Mouse (Mus musculus) adrenal gland, postnatal 4 days (tissue): Measurements from ENCODE around the gene Coasy. TPM values are rescaled to one million over a fixed set of nuclear protein-coding genes. Genes with fewer than 3 reads are reported as not detected.
A peak's percentile ranks its signal among the peaks of the same experiment; 100 is the strongest.

Experiments
- DNase-seq, 2 experiments: peaks; one replicate each; pipeline ENCODE4 v3.0.0; 2021 to 2022; ENCODE audit warnings: low spot score in 2 of 2, mixed read lengths in 2 of 2
- long read RNA-seq, 2 experiments: library from polyadenylated mRNA; stranded (forward); transcript quantifications; one replicate each; pipeline ENCODE4 v2.0.0; 2021
- total RNA-seq, 2 experiments: library from RNA; stranded (reverse); gene quantifications; 2 replicates each; pipeline ENCODE4 v1.2.3; 2021

Gene Coasy
- 10 to 100 TPM; 59.8 to 65.6 TPM for total RNA-seq
- long read RNA-seq, experiment 1, transcript Coasy-201 (10 exons, 2,138 nt), result major isoform, 73 of 105 reads
- long read RNA-seq, experiment 1, transcript Coasy-202 (9 exons, 2,386 nt), result minor isoform, 16 of 105 reads
- long read RNA-seq, experiment 1, partial matches to known transcripts, result 10 of 105 reads
- long read RNA-seq, experiment 1, other reads (novel, unspliced or antisense), result 6 of 105 reads
- long read RNA-seq, experiment 2, transcript Coasy-201 (10 exons, 2,138 nt), result major isoform, 104 of 161 reads
- long read RNA-seq, experiment 2, transcript Coasy-202 (9 exons, 2,386 nt), result minor isoform, 27 of 161 reads
- long read RNA-seq, experiment 2, partial matches to known transcripts, result 15 of 161 reads
- long read RNA-seq, experiment 2, other reads (novel, unspliced or antisense), result 15 of 161 reads

DNA sequence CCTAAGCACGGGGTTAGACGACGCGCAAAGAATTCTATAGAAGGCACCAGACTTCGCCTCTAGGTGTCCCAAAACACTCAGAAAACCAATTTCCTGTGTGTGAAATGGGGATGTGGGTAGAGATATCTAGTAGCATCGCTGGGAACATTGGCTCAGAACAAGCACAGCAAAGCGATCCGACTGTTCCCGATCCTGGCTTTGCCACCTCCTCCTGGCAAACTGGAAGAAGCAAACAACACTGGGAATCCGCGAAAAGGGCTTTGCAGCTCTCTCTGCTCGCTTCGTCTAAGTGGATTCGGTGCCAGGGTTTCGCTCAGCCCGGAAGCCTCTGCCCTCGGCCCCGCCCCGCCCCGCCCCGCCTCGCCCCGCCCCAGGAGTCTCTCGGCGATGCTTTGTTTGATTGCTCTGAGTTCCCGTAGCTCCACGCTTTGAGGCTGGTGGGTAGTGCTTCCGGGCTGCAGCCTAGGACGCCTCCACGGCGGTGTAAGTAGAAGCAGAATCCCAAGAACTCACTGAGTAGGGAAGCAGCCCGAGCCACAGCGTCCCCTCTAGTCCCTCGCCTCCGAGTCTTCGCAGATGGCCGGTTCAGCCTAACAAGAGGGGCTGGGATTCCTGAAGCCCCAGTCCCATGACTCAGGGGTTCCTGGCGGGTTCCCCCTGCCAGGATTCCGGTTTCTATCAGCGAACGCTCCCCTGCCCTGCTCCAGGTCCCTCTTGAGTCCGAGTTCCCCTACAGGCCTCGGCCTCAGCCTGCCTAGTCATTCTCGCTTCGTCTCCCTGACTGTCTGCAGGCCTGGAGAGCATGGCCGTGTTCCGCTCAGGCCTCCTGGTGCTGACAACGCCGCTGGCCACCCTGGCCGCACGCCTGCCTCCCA is at the start of gene Coasy:
Coasy (plus strand) TSS at position 358 of the 875 bp plus-strand sequence.
- DNase-seq, result peak in 1 of 2 experiments; percentile 69

- DNase-seq, result no peak
These were observed 48.4 kb upstream of the Coasy start for GRCm38 (mm10) chr11:101033856-101034500.

- no peak for DNase-seq
These were observed 47.6 kb upstream of the Coasy start for GRCm38 (mm10) chr11:101034614-101035327.

- no peak for DNase-seq
These were observed 47.1 kb upstream of the Coasy start for GRCm38 (mm10) chr11:101035328-101035695.

GRCm38 (mm10) chr11:101037795-101038194 is 44.6 kb upstream of the Coasy start:
- no peak for DNase-seq

- no peak for DNase-seq
These were observed 36.5 kb upstream of the Coasy start for GRCm38 (mm10) chr11:101045826-101046225.

DNA sequence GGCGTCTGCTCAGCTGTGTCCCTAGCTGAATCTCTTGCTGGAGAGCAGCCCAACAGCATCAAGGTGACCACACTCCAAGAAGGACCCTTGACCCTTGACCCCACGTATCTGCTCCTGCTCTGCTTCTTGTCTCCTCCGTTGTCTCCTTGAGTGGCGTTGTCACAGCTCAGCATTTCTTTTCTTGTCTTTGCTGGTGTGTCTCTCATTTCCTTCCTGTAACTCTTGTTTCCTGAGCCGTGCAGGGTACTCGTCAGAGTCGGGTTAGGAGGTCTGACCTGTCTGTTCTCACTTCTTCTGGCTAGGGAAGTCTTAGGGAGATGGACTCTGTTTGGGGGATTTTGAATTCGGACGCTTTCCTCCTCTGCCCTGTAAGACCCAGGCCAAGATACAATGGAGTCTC is 35.9 kb upstream of the Coasy start:
- no peak for DNase-seq

GRCm38 (mm10) chr11:101047502-101047901 is 34.9 kb upstream of the Coasy start:
- no peak for DNase-seq

GRCm38 (mm10) chr11:101050359-101050758 is 32.0 kb upstream of the Coasy start:
- no peak for DNase-seq

DNA sequence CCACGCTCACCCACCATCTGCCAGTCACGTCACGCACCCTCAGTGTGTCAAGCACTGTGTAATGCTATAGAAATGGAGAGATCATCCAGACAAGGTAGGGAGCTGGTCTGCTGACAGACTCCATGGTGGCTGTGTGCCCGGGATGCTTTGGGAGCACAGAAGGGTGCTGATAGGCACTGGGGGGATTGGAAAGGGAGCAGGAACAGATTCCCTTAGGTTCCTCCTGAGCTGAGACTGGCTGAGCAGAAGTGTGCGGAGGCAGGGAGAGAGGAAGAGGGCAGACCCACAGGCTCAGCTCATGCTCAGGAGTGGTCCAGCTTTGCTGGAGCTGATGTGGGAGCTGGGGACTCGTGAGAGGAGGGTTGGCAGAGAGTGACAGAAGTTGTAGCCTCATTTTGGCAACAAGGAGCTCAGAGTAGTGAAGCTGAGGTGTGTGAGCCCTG is 31.3 kb upstream of the Coasy start:
- DNase-seq, result no peak

DNA sequence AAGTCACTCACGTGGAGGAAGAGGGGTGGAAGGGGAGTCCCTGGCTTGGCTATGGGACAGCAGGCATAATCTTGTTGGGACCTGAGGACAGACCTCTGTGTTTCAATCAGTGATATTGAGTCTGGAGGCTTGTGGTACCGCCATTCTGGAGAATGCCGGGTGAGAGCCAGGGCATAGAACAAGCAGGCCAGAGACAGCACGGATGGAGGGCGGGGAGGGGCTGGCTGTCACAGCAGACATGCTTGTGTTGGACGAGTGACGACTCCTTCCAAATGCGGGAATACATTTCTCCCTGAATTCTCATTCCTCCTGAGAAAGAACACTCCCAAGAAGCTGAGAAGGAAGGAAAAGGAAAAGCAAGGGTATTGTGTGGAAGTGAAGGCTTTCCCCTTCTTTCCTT is 30.7 kb upstream of the Coasy start:
- DNase-seq, result no peak

DNA sequence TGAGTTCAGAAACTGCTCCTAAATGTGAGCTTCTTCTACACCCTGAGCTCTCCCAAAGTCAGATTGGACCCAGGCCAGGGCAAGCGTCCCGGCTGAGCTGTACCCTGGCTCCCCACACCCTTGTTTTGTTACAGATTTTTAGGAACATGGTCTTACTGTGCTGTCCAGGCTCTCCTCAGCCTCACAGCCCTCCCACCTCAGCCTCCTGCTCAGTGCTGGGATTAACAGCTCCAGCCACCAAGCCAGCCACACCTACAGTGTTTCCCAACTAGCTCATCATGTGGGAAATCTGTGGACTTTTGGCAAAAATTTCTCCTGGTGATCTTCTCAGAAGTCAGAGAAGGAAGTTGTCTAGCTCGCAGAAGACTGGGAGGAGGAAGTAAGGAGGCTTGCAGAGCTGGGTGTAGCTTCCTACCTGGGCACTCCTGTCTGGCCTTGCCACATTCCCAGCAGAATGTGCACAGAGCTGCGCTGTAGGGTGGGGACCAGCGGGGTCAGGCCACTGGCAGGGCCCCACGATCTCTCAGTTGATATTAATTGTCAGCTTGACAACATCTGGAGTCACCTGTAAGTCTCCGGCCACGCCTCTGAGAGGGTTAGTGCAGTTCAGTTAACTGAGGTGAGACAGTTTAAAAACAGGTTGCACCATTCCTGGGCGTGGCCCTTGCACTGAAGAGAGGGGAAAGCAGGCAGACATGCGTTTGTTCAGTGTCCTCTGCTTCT is 29.5 kb upstream of the Coasy start:
- no peak for DNase-seq

GRCm38 (mm10) chr11:101053974-101054373 is 28.4 kb upstream of the Coasy start:
- DNase-seq, result no peak

DNA sequence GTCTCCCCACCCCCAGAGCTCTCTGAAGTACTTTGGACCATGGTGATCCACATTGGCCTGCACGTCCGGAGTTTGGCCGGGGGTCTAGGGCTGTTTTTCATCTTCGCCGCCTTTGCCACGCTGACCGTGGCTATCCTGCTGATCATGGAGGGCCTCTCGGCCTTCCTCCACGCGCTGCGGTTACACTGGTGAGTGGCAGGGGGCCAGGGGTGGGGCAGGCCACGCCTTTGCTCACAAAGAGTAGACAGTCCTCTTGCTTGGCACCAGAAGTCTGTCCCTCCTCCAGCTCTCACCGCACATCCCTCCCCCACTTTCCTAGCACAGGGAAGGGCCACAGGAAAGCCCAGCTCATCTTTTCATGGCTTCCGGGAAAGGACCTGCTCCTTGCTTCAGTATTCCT is 26.9 kb upstream of the Coasy start:
- no peak for DNase-seq

- DNase-seq, result no peak
These were observed 25.5 kb upstream of the Coasy start for GRCm38 (mm10) chr11:101056885-101057284.

DNA sequence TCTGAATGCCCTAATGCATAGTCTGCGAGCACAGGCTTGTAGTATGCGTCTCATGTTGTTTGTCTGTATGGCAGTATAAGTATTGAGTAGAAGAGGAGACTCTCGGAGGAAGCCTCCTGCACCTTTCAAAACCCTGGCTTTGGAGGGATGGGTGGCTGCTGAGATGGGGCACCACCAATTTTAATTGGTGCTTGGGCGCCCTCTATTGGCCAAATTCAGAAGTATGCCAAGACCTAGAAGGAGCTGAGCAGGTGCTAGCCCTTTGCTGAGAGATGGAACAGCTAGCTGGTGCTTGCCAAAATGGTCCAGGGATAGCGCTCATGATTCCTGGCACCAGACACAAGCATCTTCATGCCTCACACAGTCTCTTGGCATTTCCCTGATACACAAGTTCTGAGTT is 24.5 kb upstream of the Coasy start:
- peak in 1 of 2 experiments; percentile 77 for DNase-seq

DNA sequence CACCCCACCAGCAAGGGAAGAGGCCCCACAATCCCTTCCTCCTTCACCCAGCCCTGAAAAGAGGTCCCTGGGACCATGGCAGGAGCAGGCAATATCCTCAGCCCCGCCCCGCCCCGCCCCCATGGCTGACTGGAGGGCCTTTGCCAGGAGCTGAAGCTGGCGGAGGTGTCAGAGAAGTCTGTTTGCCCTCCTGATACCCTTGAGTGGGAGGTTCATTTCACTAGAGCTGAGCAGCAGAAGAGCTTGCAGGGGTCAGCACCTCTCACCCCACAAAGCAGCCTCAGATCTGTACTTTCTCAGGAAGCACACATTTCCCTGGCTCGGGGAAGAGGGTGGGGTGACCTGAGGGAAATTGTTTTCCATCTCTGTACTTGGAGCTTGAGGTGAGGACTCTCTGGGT is 23.6 kb upstream of the Coasy start:
- DNase-seq, result no peak

DNA sequence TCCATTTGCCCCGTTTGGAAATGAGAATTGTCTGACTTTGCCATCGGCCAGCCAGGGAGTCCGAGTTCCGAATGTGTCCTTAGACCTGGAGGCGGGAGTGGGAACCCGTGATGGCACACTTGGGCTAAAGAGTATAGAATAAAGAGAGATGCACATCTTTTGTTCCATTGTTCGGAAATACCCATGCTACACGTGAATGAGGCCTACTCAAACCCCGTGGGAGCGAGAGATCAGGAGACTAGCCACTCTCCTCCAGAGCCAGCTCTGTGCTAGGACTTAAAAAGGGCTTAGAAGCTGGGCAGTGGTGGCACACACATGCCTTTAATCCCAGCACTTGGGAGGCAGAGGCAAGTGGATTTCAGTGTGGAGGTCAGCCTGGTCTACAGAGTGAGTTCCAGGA is 22.9 kb upstream of the Coasy start:
- no peak for DNase-seq

- no peak for DNase-seq
These were observed 22.2 kb upstream of the Coasy start for GRCm38 (mm10) chr11:101060126-101060525.

DNA sequence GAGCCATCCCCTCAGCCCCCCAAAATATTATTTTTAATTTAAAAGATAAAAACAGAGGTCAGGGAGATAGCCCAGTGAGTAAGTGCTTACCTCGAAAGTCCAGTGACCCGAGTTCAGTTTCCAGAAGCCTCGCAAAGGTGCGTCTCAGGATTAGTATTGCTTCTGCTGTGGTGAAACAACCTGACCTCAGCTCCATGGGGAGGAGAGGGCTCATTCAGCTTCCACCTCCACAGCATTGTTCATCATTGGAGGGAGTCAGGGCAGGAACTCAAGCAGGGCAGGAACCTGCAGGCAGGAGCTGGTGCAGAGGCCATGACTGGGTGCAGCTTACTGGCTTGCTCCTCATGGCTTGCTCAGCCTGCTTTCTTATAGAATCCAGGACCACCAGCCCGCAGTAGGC is 21.3 kb upstream of the Coasy start:
- DNase-seq, result no peak
